Mouse (Mus musculus): Measurements from ENCODE around the gene Prom1. TPM values are rescaled to one million over a fixed set of nuclear protein-coding genes. Genes with fewer than 3 reads are reported as not detected.
A peak's percentile ranks its signal among the peaks of the same experiment; 100 is the strongest.

Prom1 gene
- total RNA-seq, 2 experiments from 2014 or later, result 13.1 to 13.3 TPM

DNA sequence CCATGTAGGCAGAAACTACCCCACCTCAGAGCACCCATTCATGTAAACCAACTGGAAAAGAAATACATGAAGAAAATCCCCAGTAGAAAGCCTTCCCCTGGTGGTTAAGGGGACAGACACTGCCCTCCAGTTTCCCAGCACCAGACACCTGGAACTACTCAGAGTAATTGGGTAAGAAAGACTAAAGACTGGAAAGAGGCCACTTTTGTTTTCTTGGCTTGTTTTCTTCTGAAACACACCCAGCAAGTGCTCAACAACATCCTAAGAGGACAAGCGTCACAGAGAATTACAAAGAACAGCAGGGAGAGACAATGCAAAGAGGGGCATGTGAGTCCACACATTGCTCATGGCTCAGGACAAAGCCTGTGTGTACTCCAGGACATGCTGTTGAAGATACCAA lies 20.7 kb downstream of the Prom1 start:
- no peak for DNase-seq (ENCODE audit: low spot score in 2 of 2)

DNA sequence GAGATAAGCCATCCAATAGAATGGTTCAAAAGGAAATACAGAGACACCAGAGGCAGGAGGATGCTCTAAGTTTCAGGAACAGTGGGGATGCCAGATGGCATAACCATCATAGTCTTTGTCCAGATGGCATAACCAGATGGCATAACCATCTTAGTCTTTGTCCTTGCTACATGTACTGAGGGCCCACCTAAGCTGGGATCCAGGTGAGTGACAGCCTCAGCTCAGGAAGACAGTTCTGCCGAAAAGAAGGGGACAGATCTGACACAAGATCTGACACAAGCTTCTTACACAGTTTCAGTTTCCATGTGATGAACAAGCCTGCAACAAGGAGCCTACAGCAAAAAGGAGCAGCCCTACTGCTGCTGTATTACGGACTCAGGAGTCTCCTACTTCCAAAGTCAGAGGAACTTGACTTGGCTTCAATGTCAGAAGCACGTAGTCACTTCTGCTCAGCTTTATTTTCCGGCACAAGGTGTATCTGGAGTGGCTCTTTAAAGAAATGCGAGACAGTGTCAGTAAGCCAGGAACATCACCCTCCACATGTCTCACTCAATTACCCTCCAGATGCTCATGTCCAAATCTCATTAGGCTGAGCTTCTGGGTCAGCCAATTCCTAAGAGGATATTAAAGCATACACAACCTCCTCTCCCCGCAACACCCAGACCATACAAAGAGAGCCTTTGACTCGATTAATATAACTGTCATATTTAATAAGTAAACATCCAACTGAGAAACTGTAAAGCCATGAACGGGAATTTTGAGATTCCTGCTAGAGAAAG lies 21.4 kb downstream of the Prom1 start:
- DNase-seq (ENCODE audit: low spot score in 2 of 2), result no peak

DNA sequence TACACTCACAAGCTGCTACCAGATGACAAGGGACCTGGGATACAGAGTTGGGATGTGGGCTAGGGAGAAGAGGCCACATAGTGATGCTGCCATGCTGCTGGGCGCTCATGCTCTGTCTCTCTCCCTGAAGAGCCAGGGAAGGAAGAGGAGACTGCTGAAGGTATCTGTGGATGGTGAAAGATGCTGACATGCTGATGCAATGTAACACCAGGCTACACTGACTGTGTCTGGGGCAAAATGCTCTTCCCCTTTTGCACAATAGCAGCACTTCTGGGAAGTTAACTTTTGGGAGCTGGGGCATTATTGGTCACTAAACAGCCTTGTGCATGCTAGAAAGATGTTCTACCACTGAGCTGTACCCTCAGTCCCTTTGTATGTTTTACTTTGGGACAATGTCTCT lies 26.4 kb downstream of the Prom1 start:
- no peak for DNase-seq (ENCODE audit: low spot score in 2 of 2)

DNA sequence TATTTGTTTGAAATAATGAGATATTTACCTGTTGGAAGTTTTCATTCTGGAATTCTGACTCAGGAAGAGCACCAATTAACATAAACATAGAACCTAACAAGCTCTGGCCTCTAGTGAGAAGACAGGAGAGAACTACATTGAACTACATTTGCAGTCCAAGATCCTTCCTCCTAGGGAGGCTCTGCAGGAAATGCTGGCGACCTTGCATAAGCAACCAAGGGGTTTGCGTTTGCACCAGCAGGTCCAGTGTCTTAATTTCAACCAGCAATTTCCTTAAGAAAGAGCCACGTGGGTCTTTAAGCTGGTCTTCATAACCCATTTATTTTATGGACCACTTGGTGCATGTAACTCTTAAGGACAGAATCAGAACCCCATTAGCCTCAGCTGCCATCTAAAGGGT lies 28.2 kb downstream of the Prom1 start:
- DNase-seq (ENCODE audit: low spot score in 2 of 2), result no peak

DNA sequence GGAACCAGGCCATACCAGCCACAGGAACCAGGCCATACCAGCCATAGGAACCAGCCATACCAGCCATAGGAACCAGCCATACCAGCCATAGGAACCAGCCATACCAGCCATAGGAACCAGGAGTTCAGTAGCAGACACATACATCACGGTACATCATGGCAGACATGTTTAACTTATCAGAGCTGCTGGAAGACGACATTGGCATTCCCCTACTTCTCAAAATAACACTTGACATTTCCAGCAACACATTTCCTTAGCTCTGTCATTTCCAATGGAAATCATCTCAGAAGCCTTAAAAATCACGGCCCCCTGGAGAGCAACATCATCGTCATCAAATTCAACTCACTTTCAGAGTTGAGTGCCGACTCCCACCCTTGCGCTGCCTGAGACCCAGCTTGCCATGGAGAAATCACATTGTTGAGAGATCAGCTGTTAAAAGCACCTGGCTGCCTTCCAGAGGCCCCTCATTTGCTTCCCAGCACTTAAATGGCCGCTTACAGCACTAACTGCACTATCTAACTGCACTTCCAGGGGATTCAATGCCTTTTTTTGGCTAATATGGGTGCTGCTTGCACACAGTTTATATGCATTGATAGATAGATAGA lies 31.2 kb downstream of the Prom1 start:
- DNase-seq (ENCODE audit: low spot score in 2 of 2), result no peak

DNA sequence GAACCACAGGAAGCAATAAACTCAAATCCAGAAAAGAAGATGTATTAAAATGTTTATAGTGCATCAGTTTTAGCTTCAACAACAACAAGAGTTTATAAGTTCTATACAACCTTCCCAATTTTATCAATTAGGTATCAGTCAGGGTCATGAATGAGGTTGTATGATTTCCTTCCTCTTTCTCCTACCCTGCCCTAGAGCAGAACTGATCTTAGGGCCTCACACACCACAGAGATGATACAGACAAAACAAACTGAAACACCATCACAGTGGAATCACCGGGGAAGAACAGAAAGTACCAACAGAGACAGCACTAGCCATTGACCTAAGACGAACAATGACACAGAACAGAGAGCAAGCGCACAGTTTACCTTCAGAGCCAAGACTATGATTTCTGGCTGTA lies 43.6 kb downstream of the Prom1 start:
- DNase-seq (ENCODE audit: low spot score in 2 of 2), result no peak

DNA sequence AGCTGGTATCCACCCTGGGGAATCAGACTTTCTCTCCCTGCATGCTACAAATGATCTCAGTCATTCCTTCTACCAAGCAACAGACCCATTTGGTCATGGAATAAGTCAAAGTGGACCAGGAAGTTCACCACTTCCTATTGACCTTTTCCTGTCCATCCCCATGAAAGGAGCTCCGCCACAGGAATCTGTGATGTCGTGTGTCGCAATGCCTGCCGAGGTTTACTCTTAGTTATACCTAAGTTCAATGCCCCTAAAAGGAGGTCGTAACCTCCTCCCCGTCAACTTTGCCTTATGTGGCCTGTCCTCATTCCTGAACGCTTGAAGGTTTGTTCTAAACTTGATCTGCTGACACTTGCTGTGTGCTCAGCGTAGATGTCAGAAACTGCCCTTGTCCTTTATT lies 51.6 kb downstream of the Prom1 start:
- no peak for DNase-seq (ENCODE audit: low spot score in 2 of 2)

DNA sequence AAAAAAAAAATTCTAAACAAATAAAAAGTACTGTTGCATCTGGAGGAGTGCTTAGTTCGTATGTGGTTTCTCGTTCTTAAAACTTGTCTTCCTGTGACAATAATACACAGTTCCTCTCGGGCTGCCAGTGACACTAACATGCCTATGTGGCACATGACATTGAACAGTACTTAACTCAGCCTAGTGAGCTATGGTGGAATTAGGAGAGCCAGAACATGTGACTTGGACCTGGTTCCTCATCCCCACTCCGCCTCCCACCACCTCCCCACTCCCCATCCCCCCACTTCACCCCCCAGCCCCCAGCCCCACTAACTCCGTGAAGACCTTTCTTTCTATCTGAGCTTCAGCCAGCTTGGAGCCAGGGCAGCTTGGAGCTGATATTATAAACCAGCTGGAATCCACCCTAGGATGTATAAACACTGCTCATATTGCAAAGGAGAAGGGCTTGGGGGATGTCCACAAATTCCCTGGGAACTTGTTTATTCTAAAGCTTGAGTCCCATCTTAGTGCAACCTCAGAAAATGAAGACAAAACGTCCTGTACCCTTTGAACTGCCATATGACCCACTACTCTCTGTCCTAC lies 52.3 kb downstream of the Prom1 start:
- no peak for DNase-seq (ENCODE audit: low spot score in 2 of 2)

DNA sequence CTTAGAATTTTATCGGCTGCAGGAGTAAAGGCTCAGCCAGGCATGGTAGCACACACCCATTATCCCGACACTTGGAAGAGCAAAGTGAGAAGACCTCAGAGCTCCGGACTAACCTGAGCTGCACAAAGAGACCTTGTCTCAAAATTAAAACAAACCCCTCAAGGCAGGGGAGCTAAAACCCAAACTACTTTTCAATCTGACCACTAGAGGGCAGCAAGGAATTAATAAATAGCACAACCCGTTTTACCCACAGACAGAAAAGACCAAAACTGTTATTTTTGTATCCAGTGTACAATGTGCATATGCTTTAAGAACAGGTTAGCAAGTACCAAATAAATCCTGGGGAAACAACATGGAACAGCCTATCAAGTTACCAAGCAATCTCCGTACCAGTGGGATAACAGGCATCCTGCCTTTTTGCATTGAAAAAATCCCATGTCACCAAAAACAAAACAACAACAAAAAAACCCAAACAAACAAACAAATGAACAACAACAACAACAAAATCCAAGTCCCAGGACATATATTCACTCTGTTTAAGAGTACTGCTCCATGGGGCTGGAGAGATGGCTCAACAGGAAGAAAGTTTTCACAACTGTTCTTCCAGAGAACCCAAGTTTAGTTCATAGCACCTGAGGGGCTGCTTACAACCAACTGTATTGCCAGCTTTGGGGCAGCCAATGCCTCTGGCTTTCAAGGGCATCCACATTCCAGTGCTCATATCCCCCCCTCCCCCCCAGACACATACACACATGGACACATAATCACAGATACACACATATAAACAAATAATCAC lies 53.1 kb downstream of the Prom1 start:
- DNase-seq (ENCODE audit: low spot score in 2 of 2), result peak in 1 of 2 experiments; percentile 56

DNA sequence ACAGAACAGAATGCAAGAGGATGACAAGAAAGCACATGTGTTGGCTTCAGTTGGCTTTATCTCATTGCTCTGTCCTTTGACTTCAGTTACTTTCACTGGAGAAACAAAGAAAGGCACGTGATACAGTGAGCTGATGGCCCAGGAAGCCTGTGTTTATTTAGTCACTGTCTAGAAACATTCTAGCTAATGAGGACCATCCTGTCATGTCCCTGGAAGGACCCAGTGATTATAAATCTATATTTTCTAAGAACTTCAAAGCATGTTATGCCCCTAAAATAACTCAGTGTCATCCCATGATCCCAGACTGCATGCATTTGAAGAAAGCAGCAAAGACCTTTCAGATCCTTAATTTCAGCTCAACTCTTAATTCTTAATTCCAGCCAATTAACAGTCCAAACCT lies 60.1 kb downstream of the Prom1 start:
- DNase-seq (ENCODE audit: low spot score in 2 of 2), result no peak

DNA sequence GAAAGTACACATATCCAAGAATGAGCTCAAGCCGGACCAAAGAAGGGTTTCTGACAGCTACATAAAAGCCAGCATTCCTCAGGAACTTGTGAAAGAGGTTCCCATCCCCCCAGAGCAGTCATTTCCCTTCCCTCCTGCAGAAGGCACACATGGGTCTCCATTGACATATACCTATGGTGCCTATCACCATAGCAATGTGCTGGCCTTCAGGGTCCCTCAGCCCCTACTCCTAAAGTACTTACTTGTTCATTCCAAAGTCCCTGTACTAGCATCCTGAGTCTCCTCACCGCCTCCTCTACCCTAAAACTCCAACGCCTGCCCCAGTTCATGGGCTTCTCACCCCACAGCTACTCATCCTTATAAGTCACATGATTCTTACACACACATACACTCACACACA lies 60.8 kb downstream of the Prom1 start:
- no peak for DNase-seq (ENCODE audit: low spot score in 2 of 2)

DNA sequence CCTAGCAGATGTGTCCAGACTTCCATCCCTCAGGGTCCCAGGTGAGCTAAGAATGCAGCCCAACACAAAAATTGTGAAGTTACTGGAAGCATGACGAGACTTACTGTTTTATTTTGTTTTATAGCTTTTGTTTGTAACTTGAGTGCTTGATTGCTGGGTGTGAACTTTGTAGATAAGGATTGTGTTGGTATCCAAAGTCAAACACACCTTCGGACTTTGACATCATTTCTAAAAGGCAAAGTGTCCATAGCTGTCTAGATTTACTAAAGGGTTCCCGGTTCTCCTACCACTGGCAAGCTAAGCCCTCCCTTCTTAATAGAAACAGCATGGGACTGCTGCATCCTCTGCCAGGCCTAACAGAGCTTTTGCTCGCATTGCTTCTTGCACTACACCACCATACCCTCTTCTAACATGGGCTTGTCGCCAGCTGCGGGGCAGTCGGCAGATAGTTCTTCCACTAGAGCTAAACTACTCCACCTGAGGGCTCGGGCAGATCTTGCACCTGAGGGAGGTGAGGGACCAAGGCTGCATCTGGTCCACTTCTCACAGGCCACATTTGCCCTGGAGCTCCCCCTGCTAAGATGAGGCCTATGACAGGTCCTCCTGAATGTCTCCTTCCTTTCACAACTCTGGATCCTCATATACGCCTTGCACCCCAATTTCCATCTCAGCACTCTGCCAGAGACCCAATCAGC lies 103.4 kb downstream of the Prom1 start:
- no peak for DNase-seq (ENCODE audit: low spot score in 2 of 2)

DNA sequence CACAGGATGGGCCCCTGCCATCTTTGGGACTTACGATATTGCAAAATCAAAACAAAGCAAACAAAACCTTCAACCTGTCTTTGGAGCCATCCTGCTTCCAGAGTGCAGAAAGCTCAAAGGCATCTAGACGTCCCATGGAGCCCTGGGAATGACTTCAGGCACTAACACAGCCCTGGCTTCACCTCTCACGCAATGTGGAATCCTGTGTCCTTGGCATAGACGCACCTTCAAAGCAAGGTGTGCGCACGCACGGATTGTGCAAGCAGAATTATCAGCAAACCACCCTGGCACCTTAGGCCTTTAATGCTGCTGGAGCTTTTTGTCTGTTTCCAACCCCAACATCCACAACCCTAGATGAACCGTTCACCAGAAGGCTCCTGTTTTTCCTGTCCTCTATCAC lies 104.2 kb downstream of the Prom1 start:
- no peak for DNase-seq (ENCODE audit: low spot score in 2 of 2)

DNA sequence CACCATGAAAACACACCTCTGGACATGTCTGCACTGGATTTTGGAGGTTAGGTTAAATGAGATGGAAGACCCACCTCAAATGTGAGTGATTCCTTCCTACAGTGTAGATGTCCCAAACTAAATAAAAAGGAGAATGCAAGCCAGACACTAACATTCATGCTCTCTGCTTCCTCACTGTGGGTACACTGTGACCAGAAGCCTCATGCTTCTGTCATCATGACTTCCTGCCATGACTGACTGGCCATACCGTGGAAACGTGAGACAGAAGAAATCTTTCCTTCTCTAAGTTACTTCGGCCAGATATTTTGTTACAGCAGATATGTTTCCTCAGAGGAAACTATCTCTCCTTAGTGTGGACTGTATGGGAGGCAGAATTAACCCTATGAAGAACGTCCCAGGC lies 105.7 kb downstream of the Prom1 start:
- DNase-seq (ENCODE audit: low spot score in 2 of 2), result no peak

DNA sequence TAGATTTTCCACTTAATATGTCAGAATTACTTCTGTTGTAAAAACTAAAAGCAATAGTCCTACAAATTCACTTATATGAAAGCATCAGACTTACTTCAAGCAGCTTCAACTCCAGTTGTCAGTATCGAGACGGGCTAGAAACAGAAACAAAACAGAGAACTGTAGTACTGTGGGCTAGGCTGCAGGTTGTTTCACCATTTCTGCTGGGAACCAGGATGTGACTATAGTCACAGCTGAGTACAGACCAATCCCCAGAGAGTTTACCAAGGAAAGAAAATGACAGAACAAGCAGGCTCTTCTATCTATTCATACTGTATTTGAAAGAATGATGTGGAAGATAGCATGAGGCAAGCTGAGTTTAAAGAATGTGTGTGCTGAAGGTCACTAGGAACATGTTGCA lies 106.9 kb downstream of the Prom1 start:
- no peak for DNase-seq (ENCODE audit: low spot score in 2 of 2)

DNA sequence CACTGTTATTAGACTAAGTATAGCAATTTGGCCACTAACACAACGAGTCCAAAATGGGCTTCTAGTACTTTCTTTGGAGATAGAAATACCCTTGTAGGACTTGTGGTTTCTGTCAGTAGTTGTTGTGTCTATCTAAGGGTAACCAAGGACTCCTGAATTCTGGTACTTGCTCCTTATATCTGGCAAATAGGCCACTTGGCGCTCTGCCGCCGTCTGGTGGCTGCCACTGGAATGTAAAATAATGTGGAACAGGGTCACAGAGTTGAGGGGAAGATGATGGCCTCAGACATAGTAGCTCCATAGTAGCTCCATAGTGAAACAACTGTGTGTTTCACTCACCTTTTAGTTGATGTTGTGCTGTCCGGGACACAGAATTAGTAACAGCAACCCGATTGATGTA lies 111.5 kb downstream of the Prom1 start:
- peak; percentile 12 to 50 for DNase-seq (ENCODE audit: low spot score in 2 of 2)

DNA sequence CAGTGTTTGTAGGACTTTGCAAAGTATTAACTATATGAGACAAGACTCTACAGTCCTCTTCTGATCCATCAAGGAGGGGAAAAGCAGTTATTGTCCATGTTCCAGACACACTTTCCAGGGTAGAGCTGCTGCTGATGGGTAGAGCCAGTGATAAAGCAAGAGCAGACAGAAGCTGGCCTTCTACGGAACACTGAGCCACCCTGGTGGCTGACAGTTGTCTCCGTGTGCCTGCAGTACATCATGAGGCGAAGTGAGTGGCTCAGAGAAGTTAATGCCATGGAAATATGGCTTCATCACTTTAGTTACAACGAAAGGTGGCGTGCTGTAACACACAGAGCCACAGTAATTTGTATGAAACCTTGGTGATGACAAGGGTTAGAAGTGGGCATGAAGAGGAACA lies 112.8 kb downstream of the Prom1 start:
- DNase-seq (ENCODE audit: low spot score in 2 of 2), result peak in 1 of 2 experiments; percentile 5

DNA sequence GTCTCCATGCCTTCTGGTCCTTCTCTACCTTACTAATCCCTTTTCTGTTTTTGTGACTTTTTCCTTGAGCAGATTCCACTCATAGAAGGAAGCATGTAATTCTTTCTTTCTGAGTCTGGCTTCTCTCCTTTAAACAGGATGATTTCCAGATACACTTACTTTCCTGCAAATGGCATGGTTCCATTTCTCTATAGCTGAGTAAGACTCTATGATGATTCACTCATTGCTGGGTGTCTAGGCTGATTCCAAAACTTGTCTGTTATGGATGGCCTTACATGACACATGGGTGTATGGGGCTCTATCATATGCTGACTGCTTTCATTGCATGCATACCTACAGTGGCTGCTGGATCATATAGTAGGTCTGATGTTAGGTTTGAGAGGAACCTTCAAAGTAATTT lies 115.6 kb downstream of the Prom1 start:
- no peak for DNase-seq (ENCODE audit: low spot score in 2 of 2)

DNA sequence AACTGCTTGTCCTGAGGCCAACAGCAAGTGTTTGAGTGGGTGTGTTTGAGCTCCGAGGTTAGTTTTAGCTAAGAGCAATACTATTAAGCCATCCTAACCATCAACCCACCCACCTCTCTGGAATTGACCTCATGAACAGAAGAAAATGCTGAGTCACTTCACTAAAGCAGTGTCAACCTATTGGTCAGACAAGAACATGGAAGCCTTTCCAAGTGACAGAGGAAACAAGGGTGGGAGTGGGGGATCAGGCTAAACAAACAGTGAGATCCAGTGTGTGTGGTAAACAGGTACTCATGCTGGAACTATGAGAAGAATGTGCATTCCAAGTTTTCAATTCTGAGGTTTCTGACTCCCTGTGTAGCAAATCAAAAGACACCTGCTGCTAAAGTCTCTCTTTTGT lies 118.9 kb downstream of the Prom1 start:
- no peak for DNase-seq (ENCODE audit: low spot score in 2 of 2)

DNA sequence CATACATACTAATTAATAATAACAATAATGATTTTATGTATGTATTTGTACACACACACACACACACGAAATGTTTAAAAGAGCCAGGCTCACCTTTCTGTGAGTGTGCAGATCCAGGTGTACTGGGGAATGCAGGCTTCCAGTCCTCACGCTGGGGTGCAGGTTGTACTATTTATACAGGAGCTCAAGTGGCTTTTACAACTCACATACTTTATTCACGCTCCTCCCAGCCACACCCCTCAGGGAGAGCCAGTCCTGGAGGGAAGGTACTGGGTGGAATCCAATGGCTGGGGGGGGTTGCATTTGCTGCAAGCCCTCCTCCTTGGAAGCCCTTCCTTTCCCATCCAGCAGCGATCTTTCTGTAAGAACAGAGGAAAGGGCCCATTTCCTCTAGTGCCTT lies 120.2 kb downstream of the Prom1 start, which contains the start of gene Fgfbp1:
Fgfbp1 (minus strand) TSS at position 160 of the 400 bp plus-strand sequence.
- DNase-seq (ENCODE audit: low spot score in 2 of 2), result no peak

DNA sequence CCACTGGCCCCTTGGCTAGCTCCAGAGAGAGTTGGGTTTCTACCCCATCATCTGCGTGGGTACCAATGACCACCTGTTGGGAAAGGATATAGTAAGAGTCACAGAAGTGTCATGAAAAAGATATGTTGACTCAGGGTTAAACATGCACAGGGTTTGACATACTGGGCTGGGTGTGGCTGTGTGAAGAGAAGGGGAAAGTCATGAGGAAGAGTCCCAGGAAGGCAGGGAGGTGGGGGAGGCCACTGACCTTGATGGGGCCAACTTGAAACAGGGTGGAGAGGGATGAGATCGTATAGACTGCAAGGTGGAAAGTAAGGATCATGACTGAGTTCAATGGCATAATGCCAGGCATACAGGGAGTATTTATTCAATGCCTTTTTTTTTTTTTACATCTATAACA lies 121.4 kb downstream of the Prom1 start:
- no peak for DNase-seq (ENCODE audit: low spot score in 2 of 2)

Measured in layer of hippocampus, adult 18-20 months (tissue).